Mouse (Mus musculus) 416B (cell line): ENCODE results near the gene Polr2h.

ENCODE experiments used
- DNase-seq: peaks from one replicate; pipeline ENCODE4 v3.0.0; 2011; ENCODE audit warnings: low read depth

Polr2h gene

GRCm38 (mm10) chr16:20723247-20723646 lies 5.8 kb downstream of the Polr2h start:
- peak; percentile 20 for DNase-seq

GRCm38 (mm10) chr16:20724338-20724748 lies 6.9 kb downstream of the Polr2h start:
- peak; percentile 80 for DNase-seq

DNA sequence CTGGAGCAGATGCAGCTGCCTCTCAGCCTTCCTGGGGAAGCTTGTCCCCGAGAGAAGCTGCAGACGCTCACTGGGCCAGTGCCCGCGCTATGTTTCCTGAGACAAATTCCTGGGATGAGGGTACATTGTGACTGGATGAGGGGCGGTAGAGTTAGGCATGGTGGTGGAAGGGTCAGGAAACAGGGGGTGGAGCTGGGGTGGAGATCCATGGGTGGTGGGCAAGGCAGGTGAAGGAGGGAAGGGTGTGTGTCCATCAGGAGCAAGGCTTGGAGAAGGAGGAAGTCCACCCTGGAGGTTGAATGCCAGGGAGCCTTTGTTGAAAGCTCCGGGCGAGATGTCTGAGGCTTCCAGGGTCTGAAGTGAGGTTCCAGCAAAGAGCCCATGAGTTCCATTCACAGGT lies 7.9 kb downstream of the Polr2h start:
- DNase-seq, result no peak

DNA sequence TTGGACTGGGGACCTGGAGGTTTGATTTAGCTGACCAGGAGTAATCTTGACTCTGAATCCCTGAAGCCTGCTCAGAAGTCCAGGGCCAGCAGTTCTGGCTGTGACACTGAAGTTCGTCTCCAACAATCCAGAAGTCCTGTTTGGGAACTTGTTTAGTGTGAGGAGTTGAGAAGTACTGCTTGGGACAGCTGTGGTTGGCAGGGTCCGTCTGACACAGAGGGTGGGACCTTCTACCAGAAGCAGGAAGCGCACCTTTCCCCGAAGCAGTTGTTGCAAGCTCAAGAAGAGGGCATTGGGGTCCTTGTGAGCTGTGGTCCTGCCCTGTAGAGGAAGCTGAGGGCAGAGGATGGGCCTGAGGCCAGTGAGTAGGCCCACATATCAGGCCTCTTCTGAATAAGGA lies 8.3 kb downstream of the Polr2h start:
- no peak for DNase-seq

DNA sequence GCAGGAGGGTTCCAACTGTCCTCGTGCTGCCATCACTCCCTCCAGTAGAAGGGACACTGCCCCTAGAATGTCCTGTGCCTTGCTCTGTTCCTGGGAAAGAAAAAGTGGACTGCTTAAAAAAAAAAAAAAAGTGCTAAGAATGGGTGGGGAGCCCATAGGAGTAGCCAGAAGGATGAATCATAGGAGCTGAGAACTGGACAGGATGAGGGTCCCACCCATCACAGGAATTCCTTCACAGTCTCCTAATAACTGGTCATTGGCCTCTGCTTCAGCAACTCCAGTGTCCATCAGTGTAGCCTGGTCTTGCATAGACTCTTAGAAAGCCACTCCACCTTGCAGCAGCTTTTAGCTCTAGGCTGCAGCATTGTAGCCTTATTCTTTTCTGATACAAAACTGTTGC lies 8.9 kb downstream of the Polr2h start:
- no peak for DNase-seq

GRCm38 (mm10) chr16:20730293-20730711 lies 12.8 kb downstream of the Polr2h start:
- DNase-seq, result no peak

GRCm38 (mm10) chr16:20731688-20732087 lies 14.2 kb downstream of the Polr2h start:
- no peak for DNase-seq

DNA sequence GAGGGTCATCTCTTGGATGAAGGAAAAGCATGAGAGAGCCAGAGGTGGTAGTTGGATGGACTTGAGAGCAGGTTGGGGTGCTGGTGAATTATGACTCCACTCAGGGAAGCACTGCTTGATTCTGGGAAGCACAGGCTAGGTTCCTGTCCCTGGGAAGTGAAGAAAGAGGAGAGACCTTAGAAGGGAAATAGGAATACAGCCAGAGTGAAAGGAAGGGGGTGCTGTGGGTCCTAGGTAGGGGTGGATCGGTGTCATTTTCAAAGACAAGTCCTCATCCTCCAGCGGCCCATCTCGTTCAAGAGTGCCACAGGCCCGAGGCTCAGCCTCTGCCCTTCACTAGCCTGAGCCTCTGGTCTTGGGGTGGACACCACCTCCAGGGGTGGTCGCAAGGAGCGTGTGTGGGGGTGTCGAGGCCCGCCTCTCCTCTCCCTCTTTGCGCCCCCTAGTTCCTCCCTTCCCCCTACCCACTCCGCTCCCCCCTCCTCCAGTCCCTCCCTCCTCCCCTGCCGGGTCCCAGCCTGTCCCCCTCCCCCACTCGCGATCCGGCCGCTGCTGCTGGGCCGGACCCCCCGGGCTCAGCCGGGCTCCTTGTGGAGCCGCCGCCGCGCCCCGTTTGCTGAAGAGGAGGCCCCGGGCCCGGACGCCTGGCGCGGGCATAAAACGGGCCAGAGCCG lies 14.9 kb downstream of the Polr2h start:
- DNase-seq, result no peak

DNA sequence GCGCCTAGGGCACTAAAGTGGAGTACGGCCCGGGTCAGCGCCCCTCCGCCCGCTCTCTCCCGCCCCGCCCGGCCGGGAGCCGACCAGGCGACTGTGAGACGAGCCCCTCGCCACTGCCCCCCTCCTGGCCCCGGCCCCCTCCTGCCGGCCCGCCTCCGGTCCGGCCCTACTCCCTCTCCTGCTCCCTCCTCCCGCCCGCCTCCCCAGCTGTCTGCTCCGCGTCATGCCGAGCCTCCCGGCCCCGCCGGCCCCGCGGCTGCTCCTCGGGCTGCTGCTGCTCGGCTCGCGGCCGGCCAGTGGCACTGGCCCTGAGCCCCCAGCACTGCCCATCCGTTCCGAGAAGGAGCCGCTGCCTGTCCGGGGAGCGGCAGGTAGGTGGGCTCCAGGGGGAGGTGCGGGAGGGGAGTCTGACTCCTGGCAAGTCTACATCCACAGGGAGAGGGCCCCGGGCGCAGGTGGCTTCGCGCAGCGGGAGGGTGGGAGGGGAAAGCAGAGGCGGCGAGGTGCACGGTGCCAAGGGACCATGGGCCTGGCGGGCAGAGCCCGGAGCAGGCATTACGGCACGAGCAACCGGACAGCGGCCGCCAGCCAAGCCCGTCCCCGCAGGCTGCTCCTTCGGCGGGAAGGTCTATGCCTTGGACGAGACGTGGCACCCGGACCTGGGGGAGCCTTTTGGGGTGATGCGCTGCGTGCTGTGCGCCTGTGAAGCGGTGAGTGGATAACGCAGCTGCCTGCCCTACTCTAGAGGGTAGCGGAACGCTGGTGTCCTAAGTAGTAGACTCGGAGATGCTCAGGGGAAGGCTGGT lies 15.7 kb downstream of the Polr2h start, which contains the start of gene Chrd:
TSS of gene Chrd (plus strand) at position 203 of the 806 bp plus-strand sequence.
- no peak for DNase-seq

DNA sequence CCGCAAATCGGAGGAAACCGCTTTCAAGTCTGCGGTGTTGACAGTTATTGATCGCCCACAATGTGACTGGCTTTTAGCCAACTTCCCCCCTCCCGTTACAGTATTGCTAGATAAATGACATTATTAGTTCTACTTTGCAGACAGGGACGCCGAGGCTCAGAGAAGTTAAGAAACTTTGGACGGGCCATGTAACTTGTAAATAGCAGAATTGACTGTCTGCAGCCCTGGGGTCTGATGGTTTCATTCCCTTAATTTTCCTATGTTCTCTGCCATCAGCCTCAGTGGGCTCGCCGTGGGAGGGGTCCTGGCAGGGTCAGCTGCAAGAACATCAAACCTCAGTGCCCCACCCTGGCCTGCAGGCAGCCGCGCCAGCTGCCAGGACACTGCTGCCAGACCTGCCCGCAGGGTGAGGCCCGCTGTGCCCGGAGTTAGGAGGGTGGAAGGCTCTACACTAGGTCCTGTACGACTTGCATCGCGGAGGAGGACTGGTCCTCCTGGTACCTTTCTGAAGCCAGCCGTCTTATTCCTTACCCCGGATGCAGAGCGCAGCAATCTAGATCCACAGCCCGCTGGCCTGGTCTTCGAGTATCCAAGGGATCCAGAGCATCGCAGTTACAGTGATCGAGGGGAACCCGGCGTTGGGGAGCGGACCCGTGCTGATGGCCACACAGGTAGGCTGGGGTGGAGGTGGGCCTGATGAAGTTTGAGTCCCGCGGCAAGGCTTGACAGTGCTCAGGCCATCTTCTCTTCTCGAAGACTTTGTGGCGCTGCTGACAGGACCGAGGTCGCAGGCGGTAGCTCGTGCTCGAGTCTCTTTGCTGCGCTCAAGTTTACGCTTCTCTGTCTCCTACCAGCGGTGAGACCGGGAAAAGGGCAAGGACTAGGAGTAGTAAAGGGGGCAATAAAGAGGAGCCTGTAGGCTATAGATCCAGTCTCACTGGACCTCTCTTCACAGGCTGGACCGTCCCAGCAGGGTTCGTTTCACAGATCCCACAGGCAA lies 16.6 kb downstream of the Polr2h start, which contains the start of gene Thpo:
TSS of gene Thpo (minus strand) at position 781 of the 1,000 bp plus-strand sequence.
- no peak for DNase-seq

DNA sequence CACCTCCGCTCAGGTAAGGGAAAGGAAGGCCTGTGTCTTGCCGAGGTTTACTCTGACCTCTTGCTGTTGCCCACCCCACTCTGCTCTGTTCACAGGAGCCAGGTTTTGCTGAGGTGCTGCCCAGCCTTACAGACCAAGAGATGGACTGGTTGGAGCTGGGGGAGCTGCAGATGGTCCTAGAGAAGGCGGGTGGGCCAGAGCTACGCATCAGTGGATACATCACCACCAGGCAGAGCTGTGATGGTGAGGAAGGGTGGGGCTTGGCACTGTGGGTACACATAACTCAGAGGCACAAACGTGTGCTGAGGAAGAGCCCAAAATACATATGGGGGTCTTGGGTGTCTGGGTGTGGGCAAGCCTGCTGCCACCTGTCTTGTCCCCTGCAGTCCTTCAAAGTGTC lies 18.2 kb downstream of the Polr2h start:
- no peak for DNase-seq

DNA sequence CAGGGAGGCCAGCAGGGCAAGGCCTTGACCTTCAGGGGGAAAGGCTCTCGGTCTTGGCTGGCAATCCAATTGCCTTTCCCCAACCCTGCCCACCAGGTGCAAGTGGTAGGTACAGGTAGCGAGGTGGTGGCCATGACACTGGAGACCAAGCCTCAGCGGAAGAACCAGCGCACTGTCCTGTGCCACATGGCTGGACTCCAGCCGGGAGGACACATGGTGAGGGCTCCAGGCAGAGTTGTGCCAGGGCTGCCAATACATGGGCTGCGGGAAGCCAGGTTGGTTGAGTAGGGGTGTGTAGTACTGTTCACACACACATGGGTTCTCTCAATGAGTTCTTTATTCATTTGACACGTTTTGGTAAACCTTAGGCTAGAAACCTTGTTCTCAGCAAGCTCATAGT lies 18.7 kb downstream of the Polr2h start:
- no peak for DNase-seq

DNA sequence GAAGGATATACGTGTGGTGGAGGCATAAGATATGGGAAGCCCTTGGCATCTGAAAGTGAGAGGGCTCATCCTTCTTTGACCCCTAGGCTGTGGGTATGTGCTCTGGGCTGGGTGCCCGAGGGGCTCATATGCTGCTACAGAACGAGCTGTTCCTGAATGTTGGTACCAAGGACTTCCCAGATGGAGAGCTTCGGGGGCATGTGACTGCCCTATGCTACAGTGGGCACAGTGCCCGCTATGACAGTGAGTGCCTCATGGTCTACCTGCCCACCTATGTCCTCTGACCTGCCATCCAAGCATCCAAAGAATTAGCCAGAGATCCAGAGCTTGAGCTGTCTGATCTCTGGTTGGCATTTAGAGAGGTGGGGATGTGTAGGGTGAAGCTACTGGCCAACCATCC lies 19.4 kb downstream of the Polr2h start:
- DNase-seq, result no peak

DNA sequence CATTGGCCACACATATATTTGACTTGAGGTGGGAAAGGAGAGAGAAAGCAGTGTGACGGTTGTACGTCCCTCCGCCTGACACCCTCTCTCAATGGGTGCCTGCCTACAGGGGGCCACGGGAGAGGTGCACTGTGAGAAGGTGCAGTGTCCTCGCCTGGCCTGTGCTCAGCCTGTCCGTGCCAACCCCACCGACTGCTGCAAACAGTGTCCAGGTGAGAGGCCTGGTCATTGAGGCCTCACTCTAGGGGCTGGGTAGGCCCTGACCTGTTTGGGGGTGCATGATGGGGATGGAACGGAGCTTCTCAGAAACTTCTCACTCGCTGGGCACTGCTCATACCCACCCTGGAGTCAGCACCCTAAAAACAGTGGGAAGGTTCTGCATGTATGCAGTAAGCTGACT lies 22.4 kb downstream of the Polr2h start:
- DNase-seq, result no peak

GRCm38 (mm10) chr16:20746641-20747040 lies 29.2 kb downstream of the Polr2h start:
- no peak for DNase-seq

- DNase-seq, result no peak
These were observed 33.1 kb downstream of the Polr2h start for GRCm38 (mm10) chr16:20750518-20750917.

- DNase-seq, result peak; percentile 86
These were observed 38.6 kb downstream of the Polr2h start for GRCm38 (mm10) chr16:20756052-20756451.

GRCm38 (mm10) chr16:20757385-20757784 lies 39.9 kb downstream of the Polr2h start:
- peak; percentile 67 for DNase-seq

DNA sequence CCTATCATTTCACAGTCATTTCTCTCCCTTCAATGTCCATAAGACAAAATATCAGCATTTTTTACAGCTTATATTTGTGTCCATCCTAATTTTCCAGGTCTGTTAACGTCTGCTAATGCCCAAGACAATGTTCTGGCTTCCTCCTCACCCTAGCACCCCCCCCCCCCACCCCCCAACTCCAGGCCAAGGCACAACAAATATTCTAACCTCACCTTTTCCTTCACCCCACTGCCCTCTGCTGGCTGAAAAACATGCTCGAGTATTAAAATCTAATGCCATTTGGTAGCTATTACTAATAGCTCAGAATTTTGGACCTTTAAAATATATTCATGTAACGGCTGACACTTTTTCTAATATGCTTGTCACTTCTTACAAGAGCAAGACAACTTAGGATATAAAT lies 44.2 kb downstream of the Polr2h start:
- DNase-seq, result peak; percentile 63

- peak; percentile 52 for DNase-seq
These were observed 47.8 kb downstream of the Polr2h start for GRCm38 (mm10) chr16:20765244-20765643.
